Mouse (Mus musculus) hematopoietic stem cell, adult 5-6 weeks (primary cell): ENCODE data around the gene Usp6nl. TPM values are rescaled to one million over a fixed set of nuclear protein-coding genes. Genes with fewer than 3 reads are reported as not detected.
A peak's percentile ranks its signal among the peaks of the same experiment; 100 is the strongest.

Experiments used
- ATAC-seq, 2 experiments: fragments of 125-278 bp in 1 of 2; replicated peaks in 1 of 2; 2 replicates each; pipeline ENCODE4 v1.8.0; 2016 to 2017; ENCODE audit warnings: inconsistent platforms in 2 of 2, mild to moderate bottlenecking in 2 of 2, moderate number of reproducible peaks in 2 of 2, low read depth in 1 of 2, moderate TSS enrichment in 1 of 2; ENCODE audit not compliant: low FRiP score in 2 of 2, poor library complexity in 2 of 2, severe bottlenecking in 2 of 2, insufficient read depth in 1 of 2, low TSS enrichment in 1 of 2
- total RNA-seq: library from RNA; stranded (forward); fragments of 172-1452, 232-1000 nt; gene quantifications from 2 replicates; pipeline ENCODE4 v1.2.3, GENCODE M21; 2017

Usp6nl gene
- 29.1 and 34.9 TPM in 2 replicates for total RNA-seq

DNA sequence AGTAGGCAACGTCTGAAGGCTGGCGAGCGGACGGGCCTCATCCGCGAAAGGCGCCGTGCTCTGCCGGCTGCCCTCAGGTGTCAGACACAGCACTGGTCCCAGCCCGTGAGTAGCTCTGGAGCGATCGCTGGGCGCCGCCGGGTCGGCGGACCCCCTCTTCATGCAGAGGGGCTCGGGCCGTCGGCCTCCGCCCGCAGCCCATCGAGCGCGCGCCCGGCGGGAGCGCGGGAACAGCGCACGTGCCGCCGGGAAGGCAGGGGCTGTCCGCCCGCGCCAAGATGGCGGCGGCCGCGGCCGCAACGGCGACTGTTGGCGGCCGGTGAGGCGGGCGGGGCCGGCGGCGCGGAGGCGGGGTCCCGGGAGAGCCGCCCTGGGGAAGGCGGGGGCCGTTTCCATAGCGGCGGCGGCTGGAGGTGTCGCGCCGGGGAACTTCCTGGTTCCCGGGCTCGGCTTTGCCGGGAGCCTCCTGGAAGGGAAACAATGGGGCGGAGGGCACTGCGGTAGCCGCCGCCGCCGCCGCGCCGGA is at the start of gene Usp6nl:
Gene Usp6nl (plus strand): TSS at position 292 of the 526 bp plus-strand sequence.
- ATAC-seq: peak; percentile 66 to 70

DNA sequence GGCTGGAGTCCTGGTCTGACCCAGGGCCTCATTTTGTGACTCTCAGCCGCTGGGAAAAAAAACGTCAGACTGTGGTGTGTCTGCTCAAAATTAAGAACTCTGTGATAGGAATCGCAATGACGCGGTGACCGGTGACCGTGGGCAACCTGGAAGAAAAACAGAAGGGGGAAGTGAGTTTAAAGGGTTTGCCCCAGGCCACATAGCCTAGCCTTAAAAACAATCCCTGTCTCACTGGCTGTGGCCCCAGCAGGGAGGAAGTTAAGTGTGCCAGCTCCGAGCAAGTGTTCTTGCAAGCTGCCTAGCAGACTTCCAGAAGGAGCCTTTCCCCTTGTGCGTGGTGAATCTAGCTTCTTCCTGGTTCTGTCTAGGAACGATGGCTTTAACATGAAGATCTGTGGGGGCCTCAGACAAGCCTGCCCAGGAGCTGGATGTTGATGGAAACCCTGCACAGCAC is 49.0 kb upstream of the Usp6nl start:
- ATAC-seq: peak; percentile 96 to 97

DNA sequence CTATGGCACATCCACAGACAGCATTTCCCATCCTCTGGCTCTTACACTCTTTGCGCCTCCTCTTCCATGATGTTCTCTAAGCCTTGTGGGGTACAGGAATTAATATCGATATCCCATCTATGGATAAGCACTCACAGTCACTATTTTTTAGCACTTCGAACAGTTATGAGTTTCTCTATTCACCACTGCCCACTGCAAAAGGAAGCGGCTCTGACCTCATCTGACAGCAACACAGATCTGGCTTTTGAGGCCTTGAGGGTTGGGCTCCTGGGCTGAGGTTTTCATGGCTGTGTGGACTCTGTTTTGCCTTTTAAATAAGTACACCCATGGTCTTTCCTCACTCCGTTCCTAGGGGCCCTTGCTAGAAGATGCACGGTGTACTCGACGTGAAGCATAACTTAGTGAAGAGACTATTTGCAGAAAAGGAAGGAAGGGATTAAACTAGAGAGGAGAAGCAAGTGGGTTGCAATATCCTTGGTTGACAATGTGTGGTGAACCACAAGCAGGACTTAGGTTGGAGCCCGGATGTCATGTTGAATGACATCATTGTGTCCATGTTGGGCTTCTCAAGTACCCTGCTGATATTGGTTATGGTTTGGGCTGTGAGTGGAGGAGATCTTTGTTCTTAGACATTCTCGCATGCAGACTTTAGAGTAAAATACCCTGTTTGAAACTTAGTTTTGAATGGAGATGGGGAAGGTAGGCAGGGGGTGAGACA is 43.5 kb upstream of the Usp6nl start:
- ATAC-seq: peak; percentile 91 to 94

DNA sequence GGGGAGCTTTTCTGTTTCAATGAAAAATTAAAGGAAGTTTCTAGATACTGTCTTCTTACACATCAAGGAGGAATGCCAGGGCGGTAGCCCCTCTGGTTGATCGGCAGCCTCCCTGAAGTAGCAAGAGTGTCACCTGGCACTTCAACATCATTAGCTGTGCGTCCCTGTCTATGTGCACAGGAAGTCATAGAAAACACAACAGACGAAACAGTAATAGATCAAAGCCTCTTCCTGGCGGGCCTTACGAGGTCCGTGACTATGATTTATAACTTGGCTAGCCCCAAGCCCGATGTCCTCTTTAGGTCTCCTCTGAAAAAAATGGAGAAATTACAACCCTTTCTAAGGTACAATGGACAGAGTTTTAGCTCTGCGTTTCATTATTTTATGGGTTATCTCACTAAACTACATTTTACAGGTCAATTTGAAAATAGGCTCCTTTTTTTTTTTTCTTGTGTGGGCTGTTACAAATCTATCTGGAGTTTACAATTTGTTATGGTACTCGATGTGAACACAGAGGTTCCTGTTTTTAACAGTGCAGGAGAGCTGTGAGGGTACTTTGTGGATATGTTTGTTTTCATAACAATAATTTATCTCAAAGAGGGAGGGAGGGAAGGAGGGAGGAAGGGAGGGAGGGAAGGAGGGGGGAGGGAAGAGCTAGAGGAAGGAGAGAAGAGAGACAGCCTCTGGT is 42.7 kb upstream of the Usp6nl start:
- ATAC-seq: peak in 1 of 2 experiments; percentile 19; a peak in 1 of 4 replicates

DNA sequence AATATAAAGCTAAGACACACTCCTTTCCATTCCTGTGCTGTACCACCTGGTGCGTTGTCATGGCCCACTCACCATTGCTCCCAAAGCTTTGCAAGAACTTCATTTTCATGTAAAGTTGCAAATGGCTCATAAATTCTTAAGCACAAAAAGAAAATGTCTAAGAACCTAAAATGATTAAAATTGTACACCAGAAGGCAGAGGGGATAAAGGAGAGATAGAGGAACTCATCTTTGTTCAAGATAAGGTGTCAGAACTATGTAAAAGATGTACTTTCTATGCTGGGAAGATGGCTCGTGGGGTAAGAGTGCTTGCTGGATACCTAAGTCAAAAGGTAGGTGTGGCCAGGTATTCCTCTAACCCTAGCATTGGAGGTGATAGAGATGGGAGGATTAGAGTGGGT is 38.9 kb upstream of the Usp6nl start:
- ATAC-seq: no peak

DNA sequence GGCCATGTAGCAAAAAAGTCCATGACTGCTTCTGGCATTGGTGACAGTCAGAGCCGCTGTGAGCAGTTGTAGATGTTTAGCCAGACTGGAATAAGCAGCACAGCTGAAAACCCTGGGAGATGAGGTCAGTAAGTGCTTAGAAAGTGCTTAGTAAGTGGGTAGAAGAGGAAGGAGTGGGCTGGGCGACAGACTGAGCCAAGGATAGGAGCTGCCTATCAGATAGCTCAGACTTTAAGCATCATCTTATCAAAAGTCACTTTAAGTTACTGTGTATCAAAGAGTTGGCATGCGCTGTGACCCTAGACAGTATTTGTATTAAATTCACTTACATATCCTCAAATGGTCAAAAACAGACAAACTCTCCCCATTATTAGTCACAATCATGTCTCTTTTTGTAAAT is 37.7 kb upstream of the Usp6nl start:
- peak; percentile 52 to 61 for ATAC-seq

DNA sequence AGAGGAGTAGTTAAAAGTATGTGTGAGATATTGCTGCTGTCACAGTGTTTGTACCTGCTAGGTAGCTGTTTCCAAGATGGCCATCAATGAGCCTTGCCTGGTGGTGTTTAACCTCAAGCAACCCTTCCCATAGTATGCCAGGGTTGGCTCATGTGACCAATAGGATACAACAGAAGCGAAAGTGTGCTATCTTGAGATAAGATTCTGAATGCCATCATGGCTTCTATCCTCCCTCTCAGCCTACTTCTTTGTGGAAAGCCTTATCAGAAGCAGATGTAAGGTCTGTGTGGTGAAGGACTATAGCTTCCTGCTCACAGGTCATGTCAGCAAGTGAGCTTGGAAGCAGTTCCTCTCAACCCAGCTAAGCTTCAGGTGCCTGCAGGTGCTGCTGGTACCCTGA is 36.7 kb upstream of the Usp6nl start:
- peak; percentile 72 to 77 for ATAC-seq

DNA sequence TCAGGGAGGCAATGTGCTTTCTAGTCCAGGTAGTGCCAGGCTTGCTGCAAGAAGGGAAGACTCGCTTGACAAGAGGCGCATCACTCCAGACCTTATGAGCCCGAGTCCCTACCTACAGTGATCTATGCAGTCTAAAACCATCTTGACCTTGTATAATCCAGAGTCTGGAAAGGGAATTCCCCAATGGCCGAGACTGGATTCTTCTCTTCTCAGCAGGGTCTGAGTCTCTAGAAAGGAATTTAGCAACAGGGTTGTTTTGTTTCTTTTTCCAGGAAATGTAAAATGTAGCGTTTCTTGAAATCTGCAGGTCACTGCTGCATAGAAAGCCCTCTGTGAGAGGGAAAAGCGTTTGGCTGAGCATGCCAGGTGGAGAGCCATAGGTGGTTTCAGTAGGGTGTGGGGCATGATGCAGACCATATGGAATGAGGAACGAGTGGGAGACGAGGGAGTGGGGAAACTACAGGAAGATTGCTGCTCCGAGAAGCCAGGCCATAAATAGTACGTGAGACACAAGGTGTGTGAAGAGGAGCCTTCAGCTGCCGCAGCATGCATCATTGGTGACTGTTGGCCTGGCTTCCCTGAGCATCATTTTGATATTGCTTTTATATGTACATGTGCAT is 28.5 kb upstream of the Usp6nl start:
- ATAC-seq: no peak

DNA sequence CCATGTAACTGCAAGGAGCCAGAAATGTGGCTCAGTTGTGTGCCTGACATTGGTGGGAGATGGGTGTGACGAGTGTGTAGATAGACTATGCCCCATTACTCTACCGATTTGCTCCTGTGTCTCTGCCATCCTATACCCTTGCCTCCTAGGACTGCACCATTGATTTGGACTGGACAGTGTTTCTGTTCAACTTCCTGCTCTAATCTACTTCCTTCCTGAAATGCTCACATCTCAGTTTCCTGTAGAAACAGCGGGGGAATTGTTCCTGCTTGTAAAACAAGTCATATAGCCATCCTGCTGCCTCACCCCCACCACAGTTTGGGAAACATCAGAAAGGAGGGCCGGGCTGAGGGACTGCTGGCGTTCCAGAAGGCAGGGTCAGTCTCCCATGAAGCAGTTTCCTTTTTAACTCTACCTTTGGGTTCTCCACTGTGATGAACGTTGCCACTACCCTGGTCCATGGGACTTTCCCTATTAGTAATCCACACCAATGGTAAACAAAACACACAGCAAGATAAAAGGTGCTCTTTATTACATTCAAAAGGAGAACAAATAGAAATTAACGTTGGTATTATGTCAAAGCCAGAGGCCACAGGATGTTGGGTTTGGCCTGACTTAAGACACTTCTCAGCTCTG is 27.4 kb upstream of the Usp6nl start:
- peak; percentile 12 to 25; a peak in 1 of 4 replicates for ATAC-seq

DNA sequence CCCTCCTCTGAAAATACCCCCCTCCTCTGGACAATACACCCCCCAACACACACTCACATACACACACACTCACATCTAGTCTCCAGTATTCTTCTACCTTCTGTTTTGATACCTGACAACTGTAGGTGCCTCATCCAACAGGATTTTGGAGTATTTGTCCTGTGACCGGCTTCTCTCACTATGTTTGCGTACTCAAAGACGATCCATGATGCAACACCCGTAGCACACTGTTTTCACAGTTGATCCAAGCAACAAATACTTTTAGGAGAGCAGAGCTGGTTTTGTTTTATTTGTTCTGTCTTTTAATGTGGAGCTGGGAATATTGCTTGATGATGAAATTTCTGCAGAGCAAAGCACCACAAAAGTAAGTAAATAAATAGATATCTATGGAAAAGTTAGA is 17.7 kb upstream of the Usp6nl start:
- ATAC-seq: no peak

DNA sequence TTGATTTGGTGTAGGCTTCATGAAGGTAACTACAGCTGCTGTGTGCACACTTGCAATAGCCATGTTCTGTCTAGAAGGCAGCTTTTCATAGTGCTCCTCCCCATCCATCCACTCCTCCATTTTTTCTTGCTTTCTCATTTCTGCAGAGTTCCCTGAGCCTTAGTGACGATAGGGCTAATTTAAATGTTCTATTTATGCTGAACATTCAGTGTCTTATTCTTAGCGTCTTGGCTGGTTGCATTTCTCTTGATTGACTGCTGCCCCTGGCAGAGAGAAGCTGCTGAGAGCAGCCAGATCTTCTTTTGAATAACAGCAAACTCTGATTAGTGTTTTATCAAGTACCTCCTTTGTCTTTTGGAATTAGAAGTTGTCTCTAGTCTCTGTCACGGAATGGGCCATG is 15.6 kb upstream of the Usp6nl start:
- ATAC-seq: no peak

DNA sequence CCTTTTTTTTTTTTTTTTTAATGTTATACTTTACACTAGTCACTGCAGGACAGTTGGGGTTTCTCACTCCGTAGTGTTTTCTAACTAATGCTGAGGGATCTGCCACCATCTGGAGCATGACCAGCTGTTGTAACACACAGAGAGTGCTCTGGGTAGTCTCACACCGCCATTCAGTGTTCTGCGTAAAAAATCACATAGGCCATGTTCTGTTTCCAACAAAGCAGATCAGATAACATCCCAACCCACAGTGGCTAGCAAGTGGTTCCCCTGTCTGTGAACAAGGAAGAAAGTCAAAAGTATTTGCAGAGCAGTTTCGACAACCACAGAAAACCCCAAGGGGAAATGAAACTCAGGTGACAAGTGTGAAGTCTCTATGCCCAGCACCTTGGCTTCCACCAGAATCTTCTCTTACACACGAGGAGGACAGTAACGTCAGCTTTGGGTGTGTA is 13.1 kb upstream of the Usp6nl start:
- ATAC-seq: peak; percentile 78 to 80

DNA sequence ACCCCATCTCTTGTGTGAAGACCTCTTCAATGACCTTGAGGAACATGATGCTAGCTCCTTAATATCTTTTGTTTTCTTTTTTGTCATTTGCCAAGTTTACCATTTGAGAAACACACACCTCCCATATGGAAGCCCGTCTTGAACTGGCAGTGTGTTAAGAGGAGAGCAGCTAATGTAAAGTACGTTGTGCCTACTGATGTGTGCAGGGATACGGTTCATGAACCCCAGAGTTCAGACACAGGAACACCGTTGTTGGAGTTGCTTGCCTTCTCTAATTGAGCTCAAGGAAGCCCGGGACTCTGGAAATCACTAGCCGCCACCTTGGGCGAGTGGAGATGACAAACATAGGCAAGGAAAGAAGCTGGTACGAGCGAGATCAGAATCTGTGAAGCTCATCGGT is 9.7 kb upstream of the Usp6nl start:
- ATAC-seq: no peak

DNA sequence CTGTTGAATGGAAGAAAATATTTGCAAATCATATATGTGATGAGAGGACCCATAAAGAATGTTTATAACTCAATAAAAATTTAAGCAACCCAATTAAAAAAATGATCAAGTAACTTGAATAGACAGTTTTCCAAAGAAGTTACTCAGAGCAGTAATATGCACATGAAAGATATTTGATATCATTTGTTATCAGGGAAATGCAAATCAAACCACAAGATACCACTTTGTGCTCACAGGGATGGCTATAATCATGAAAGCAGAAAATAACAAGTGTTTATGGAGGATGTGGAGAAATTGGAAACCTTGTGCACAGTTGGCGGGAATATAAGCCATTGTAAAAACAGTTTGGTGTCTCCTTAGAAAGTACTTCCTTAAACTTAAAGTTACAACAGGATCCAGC is 8.7 kb upstream of the Usp6nl start:
- ATAC-seq: no peak

DNA sequence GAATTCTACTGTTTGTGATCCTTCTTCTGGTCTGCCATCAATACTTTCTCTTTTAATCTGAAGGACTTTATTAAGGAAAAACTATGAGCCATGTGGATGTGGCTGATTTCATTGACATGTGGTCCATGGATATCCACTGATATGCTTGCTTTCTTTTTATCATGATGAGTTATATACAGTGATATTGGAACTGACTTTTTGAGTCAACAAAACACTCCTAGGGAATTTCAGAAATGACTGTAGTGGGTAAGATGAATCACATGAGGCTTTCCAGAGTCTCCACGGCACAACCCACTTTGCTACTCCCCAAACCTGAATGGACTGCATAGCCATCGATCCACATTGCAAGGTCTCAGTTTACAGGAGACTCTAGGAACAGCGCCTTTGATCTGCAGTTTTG is 2.3 kb upstream of the Usp6nl start:
- ATAC-seq: no peak

DNA sequence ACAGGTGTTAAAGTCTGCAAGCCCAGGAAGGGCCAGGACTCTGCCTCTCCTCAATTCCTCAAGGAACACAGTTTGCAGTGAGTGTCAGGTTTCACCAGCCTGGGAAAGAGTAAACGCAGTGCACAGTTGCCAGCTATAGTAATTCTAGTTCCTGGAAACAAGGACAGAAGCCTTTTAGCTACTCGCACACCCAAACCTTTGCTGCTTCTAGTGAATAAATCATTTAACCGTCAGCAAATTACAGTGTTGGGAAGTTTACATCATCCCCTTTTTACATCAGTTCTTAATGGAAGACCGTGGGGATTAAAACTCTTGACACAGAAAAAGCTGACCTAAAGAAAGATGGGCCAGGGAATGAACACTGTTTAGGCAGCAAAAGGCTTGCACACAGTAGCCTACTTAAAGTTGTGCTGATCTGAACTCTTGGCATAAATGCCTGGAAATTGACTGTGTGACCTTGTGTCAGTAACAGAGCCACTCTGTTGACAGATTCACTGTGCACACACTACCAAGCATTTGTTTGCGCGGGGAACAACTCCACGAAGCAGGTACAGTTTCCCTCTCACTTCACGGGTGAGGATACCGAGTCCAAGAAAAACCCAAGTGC is 595 bp upstream of the Usp6nl start:
- ATAC-seq: 0 out of 4 replicates have a peak, but pooled peaks of 1 of the 2 experiments have one; percentile 10

DNA sequence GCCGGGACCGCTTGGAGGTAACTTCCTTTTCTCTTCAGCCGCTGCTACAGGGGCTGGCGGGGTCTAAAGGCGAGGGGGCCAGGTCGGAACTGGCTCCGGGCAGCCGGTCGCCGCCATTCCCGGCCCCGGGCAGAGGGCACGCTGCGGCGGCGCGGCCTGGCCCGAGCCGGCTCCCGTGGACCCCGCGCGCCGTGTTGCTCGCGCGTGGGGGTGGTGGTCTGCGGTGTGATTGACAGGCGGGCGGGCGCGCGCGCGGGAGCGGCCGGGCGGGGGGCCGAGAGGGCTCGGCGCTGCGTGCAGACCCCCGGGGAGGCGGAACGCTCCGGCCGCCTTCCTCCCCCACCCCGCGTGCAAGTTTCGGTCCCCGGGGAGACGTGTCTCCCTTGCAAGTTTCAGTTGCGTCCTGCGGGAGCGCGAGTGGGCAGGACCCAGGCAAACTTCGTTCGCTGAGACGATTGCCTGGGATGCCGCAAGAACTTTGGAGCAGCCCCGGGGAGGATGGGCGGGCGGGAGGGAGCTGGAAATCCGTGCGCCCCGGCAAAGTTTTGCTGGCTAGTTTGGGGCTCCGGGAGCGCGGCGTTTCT is 563 bp downstream of the Usp6nl start:
- peak in 1 of 2 experiments; percentile 30; a peak in 2 of 4 replicates for ATAC-seq
